Comparison of ENCODE assay signal across 9 mouse cellular contexts in genomic region chr5:118879808-118880478, GRCm38 (mm10).
A peak's percentile ranks its signal among the peaks of the same experiment; 100 is the strongest.
DNase-seq lines count a peak whose midpoint lies in the region; ATAC-seq and TF ChIP-seq lines count a peak whose summit lies in the region.
"Had no signal": no experiment of that assay in that cellular context is flagged by ENCODE, and none has a peak within 500 bp of the region (broad histone marks: within the 10 kb centered on the region; RNA-seq: fewer than 3 reads in every experiment).

No protein-coding gene starts in this region.

- no peaks in the 10 kb centered on the region for H3K27me3 ChIP-seq in MEL (ENCODE audit: control insufficient read depth in 1 of 2, insufficient read depth in 2 of 2, low read length in 2 of 2)

- no peak overlapping the region for H3K4me3 ChIP-seq in MEL (ENCODE audit: control insufficient read depth in 1 of 2, insufficient read depth in 1 of 2, low read depth in 2 of 2, low read length in 2 of 2)

- TF ChIP-seq CTCF in MEL (IDR thresholded peaks at IDR 0.05 in 2 of 3, conservative IDR thresholded peaks at IDR 0.05 in 1 of 3; ENCODE audit: control insufficient read depth in 1 of 3, insufficient read depth in 1 of 3, low read depth in 2 of 3, low read length in 3 of 3, poor library complexity in 1 of 3, severe bottlenecking in 1 of 3), result peak; percentile 31 to 70 (median 42); a peak in 5 of 6 replicates
- TF ChIP-seq CTCF in brain, embryonic 14.5 days (IDR thresholded peaks at IDR 0.05; ENCODE audit: borderline replicate concordance, extremely low read depth, insufficient read depth, insufficient read length), result peak; percentile 76

- no peak overlapping the region for H3K9ac ChIP-seq in MEL (ENCODE audit: control insufficient read depth, low read depth, low read length, poor library complexity, severe bottlenecking)

- no peaks in the 10 kb centered on the region for H3K79me2 ChIP-seq in MEL (ENCODE audit: control insufficient read depth, insufficient read depth, low read length, poor library complexity)

- TF ChIP-seq RAD21 in MEL (IDR thresholded peaks at IDR 0.05; ENCODE audit: low read depth, low read length), result peak; percentile 31

- TF ChIP-seq POLR2A in MEL (IDR thresholded peaks at IDR 0.05; ENCODE audit: control insufficient read depth in 1 of 2, insufficient read depth in 1 of 2, low read depth in 1 of 2, low read length in 2 of 2, poor library complexity in 1 of 2), result no peak
- no peak for TF ChIP-seq POLR2A in brain, embryonic 14.5 days (IDR thresholded peaks at IDR 0.05; ENCODE audit: borderline replicate concordance, extremely low read depth, insufficient read depth, insufficient read length, poor library complexity, severe bottlenecking)

- ATAC-seq in erythroblast, adult 5-6 weeks (replicated peaks; ENCODE audit: low FRiP score, poor library complexity, severe bottlenecking), result no peak

- H3K4me1 ChIP-seq in MEL (ENCODE audit: control insufficient read depth in 1 of 2, insufficient read depth in 2 of 2, low read length in 2 of 2), result no peaks in the 10 kb centered on the region

- peak; percentile 32 for DNase-seq in MEL (ENCODE audit: low read depth, low spot score)
- DNase-seq in brain, embryonic 14.5 days (ENCODE audit: low read depth), result peak; percentile 86
- peak; percentile 51 for DNase-seq in fibroblast of lung, adult 2 months (ENCODE audit: low read depth)
- peak; percentile 25 for DNase-seq in heart, postnatal 25 days (ENCODE audit: low spot score)
- peak; percentile 80 for DNase-seq in layer of hippocampus, adult 11-12 months (ENCODE audit: low spot score)
- DNase-seq in lung, postnatal 10 days, result peak; percentile 90
- peak; percentile 74 to 82 for DNase-seq in right cerebral cortex, postnatal 10 days (ENCODE audit: low spot score in 2 of 2)

- no peak overlapping the region for H3K27ac ChIP-seq in MEL (ENCODE audit: control insufficient read depth, low read depth, low read length)
- H3K27ac ChIP-seq: macrophage had no signal

- no peaks in the 10 kb centered on the region for H3K9me3 ChIP-seq in MEL (replicated peaks; ENCODE audit: insufficient read depth, low read length)

- intact Hi-C loops in heart, postnatal 25 days (cut with DNase I), result loop anchor here (1.0 to 10.0 kb wide), 5 partner anchors 67 to 811 kb away; partner anchors contain the start of gene Tbx3

- TF ChIP-seq EP300 in MEL (IDR thresholded peaks at IDR 0.05; ENCODE audit: low read depth in 1 of 2, low read length in 2 of 2), result no peak

- no peaks in the 10 kb centered on the region for H3K36me3 ChIP-seq in MEL (ENCODE audit: control insufficient read depth in 1 of 2, insufficient read depth in 2 of 2, low read length in 2 of 2)

TF ChIP-seq in MEL, 35 proteins besides CTCF, POLR2A, EP300 and RAD21:
- no peak for TF ChIP-seq JUND (IDR thresholded peaks at IDR 0.05; ENCODE audit: low read depth, low read length)
- no peak for TF ChIP-seq BHLHE40 (IDR thresholded peaks at IDR 0.05; ENCODE audit: borderline replicate concordance, low read depth, low read length)
- no peak for TF ChIP-seq E2F4 (IDR thresholded peaks at IDR 0.05; ENCODE audit: borderline replicate concordance, low read depth, low read length)
- no peak for TF ChIP-seq MAZ (IDR thresholded peaks at IDR 0.05; ENCODE audit: low read depth, low read length)
- no peak for TF ChIP-seq TCF12 (IDR thresholded peaks at IDR 0.05; ENCODE audit: low read depth, low read length)
- TF ChIP-seq CHD2 (IDR thresholded peaks at IDR 0.05; ENCODE audit: low read length), result no peak
- TF ChIP-seq SMC3 (IDR thresholded peaks at IDR 0.05; ENCODE audit: low read depth, low read length), result peak; percentile 37

Comparison
In these comparisons a context has a peak if more than half of its experiments do, and no peak if none do; other contexts are left out.
1. DNase-seq: peak in every context shown above with its lines; median percentile 90 in lung, postnatal 10 days; 86 in brain, embryonic 14.5 days; 80 in layer of hippocampus, adult 11-12 months; 78 in right cerebral cortex, postnatal 10 days; 51 in fibroblast of lung, adult 2 months; 32 in MEL; 25 in heart, postnatal 25 days.